Mouse (Mus musculus) G1E-ER4 (cell line): ENCODE measurements around the gene Lyl1. TPM values are rescaled to one million over a fixed set of nuclear protein-coding genes. Genes with fewer than 3 reads are reported as not detected.

Experiments
- GATA1 ChIP-seq: IDR thresholded peaks from one replicate; pipeline ENCODE4 v1.8.0; 2012; ENCODE audit warnings: low read length, inconsistent platforms
- polyA plus RNA-seq: library from polyadenylated mRNA; stranded (reverse); fragments of >175 nt; gene quantifications from 2 replicates; pipeline ENCODE4 v1.2.3, GENCODE M21; 2012

Lyl1 gene
- polyA plus RNA-seq, 1 experiment: 447 TPM

- TF ChIP-seq GATA1: no peak
These were observed 22.3 kb downstream of the Lyl1 start for GRCm38 (mm10) chr8:84723571-84723900.

DNA sequence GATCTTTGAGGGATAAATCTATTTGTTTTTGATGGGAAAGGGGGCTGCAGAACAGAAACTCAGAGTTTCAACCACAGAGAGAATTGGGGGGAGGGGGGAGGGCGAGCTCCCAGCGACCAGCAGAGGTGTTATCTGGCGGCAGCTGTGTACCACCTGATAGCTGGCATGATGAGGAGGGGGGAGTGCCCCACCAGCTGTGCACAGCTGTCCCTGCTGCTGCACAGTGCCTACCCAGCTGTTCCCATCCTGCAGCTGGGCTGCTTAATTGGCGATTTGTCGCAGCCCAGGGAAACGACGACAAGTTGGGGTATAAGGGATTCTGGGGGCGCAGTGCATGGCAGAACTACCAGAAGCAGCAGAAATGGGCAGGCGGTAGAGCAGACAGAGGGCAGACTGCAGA is 23.4 kb downstream of the Lyl1 start:
- TF ChIP-seq GATA1: no peak

- no peak for TF ChIP-seq GATA1
These were observed 24.1 kb downstream of the Lyl1 start for GRCm38 (mm10) chr8:84725246-84725940.

DNA sequence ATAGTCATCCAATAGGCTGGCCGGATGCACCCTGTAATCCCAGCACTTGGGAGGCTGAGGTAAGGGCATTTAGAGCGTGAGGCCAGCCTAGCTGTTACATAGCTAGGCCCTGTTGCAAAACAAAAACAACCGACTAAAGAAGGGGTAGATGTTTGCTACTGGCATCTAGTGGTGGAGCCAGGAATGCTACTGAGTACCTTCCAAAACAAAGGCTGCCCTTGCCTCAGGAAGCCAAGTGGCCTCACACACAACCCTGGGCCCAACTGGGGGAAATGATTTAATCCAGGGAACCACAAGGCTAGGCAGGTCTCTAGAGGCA is 24.6 kb downstream of the Lyl1 start:
- TF ChIP-seq GATA1: no peak

DNA sequence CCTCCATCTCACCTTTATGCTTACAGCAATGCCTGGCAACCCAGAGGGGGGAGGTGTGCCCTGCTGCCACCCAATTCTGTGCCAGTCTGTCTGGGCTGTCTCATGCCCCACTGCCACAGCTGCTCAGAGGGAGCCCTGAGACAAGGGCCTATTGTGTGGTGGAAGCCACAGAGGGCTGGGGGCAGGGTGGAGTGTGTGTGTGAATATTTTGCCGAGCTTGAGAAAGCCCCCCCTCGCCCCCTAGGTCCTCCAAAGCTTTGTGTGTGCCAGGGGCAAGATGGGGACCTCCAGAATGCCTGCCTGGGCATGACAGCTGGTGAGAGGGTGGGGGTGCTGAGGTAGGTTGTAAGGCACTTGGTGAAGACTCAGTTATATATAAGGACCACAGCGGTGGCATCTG is 27.2 kb downstream of the Lyl1 start:
- TF ChIP-seq GATA1: no peak

GRCm38 (mm10) chr8:84729921-84730362 is 28.7 kb downstream of the Lyl1 start:
- TF ChIP-seq GATA1: no peak

DNA sequence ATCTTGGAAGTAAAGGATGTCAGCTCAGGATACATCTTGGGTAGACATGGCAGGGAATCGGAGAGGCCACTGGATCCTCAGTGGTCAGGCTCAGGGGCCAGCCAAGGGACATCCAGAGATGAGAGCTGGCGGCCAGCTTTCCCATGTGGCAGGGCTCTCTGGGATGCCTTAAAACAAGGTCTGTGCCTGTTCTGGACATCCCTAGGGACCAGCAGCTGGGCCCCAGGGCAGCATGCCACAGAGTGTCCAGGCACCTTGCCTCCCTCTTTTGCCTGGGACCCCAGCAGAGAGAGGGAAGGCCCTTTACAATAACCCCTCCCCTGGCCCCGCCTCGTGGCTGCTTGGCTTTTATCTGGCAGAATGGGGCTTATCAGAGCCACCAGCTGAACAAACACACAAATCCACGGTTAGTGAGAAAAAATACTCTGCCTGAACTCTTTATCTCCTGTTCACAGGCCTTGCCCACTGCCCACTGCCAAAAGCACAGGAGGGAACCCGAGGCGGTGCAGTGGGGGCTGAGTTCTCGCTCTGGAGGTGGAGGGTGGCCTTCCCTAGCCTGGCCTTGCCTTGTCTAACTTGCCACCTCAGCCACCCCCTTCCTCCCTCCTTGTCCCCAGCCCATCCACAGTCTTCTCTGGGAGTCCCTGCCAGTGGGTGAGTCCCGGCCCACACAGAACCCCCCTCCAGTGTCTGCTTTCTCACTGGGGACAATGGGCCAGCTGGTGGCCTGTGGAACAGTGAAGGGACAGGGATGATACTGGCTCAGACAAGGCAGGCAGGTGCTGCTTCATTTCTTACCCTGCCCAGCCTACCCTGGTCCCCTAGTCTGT is 29.5 kb downstream of the Lyl1 start:
- peak; percentile 92 for TF ChIP-seq GATA1

- no peak for TF ChIP-seq GATA1
These were observed 30.3 kb downstream of the Lyl1 start for GRCm38 (mm10) chr8:84731371-84732177.

GRCm38 (mm10) chr8:84732545-84732944 is 31.3 kb downstream of the Lyl1 start:
- TF ChIP-seq GATA1: no peak

DNA sequence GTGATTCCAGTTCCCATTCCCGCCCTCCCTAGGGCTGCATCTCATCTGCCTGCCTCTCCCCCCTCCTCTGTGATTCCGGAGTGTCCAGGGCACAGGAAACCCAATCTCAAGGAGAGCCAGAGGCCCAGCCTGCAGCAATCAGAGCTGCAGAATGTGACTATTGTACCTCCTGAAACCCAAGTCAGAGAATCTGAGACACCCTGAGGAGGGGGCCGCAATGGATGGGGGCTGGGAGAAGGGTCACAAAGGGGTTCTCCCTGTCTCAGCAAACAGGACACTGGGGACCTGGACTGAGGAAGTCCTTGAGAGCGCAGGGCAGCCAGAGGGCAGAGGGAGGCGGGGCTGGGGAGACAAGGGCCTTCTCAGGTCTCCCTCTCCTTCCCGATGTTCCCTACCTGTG is 31.7 kb downstream of the Lyl1 start:
- TF ChIP-seq GATA1: no peak

DNA sequence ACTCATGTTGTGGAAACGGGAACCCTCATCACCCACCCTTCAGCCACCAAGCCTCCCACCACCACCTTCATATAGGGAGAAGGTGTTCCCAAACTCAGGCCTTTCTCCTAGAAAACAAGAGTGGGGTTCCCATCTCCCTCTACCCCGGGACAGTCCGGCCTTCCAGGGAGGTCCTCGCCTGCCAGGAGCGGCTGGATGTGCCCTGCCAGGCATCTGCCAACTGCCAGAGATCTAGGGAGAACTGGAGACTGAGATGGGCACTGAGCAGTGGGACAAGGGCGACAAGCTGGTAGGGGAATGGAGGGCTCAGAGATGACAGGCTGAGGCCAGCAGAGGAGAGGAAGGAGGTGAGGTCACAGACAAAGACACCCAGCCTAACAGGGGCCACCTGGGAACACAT is 32.7 kb downstream of the Lyl1 start:
- no peak for TF ChIP-seq GATA1

- no peak for TF ChIP-seq GATA1
These were observed 33.4 kb downstream of the Lyl1 start for GRCm38 (mm10) chr8:84734680-84735079.

- TF ChIP-seq GATA1: no peak
These were observed 34.3 kb downstream of the Lyl1 start for GRCm38 (mm10) chr8:84735597-84735996.

- TF ChIP-seq GATA1: no peak
These were observed 35.3 kb downstream of the Lyl1 start for GRCm38 (mm10) chr8:84736521-84736920.

- TF ChIP-seq GATA1: no peak
These were observed 36.4 kb downstream of the Lyl1 start for GRCm38 (mm10) chr8:84737608-84738007.

GRCm38 (mm10) chr8:84738266-84738665 is 37.0 kb downstream of the Lyl1 start:
- no peak for TF ChIP-seq GATA1

- no peak for TF ChIP-seq GATA1
These were observed 37.6 kb downstream of the Lyl1 start for GRCm38 (mm10) chr8:84738715-84739400.
